Mouse (Mus musculus): Measurements from ENCODE around the gene Glis2. TPM values are rescaled to one million over a fixed set of nuclear protein-coding genes. Genes with fewer than 3 reads are reported as not detected.

The Glis2 gene
- 31.3 and 34.5 TPM in 2 replicates for polyA plus RNA-seq (2014; fragmentation: Nextera tagmentation; extraction: Ambion mirVana)

DNA sequence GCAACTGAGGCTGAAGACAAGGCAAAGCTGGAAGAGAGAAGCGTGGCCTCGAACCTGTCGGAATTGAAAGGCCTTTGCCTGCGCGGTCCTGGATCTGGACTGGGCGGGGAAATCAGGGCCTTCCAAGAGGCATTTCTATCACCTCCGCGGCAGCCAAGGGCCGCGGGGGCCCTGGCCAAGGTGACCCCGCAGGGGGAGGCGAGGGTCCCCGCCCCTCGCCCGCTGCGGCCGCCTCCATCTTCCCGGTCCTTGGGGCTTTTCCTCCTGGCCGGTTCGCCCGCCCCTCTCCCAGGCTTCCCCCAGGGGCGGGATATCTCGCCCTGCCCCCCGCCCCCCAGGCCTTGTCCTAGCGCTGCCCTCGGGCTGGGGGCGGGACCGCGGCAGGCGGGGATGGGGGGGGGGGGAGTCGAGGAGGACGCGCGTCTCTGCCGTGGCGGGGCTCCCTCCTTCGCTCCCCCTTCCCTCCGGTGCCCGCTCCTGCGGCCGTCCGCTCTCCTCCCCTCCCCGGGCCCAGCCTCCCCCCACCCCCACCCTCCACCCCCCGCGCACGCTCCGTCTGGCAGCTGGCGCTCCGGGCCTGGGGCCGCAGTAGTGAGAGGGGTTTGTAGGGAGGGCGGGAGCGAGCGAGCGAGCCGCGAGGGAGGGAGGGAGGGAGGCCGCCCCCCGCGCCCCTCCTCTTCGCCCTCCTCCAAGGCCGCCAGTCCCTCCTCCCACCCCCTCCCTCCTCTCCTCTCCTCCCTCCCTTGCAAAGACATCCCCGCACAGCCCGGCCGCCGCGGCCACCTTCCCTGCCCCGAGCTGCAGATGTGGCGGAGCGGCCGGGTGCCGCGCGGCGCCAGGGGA is at the start of gene Glis2:
TSS of gene Glis2 (plus strand) at position 743 of the 843 bp plus-strand sequence.
- H3K4me1 ChIP-seq (replicated peaks; ENCODE audit: control insufficient read depth, insufficient read depth, low read length), result peaks cover 44% of the 10 kb centered on the region
- WGBS, result under 1% methylated on average over 26 of the region's 74 CpGs
- peak within 1 kb of the TSS; percentile 93 for H3K4me2 ChIP-seq (ENCODE audit: low read depth, low read length, severe bottlenecking)
- ATAC-seq (replicated peaks; ENCODE audit: low FRiP score) (peak; percentile 89), DNase-seq (ENCODE audit: low spot score) (peak; percentile 96)
- peak within 1 kb of the TSS; percentile 94 for H3K9ac ChIP-seq (ENCODE audit: low read length)
- H3K27me3 ChIP-seq (ENCODE audit: control insufficient read depth, insufficient read depth, low read length), result no peaks in the 10 kb centered on the region
- H3K27ac ChIP-seq (ENCODE audit: low read depth, low read length), result peak within 1 kb of the TSS; percentile 95
- no peaks in the 10 kb centered on the region for H3K36me3 ChIP-seq (ENCODE audit: control insufficient read depth, insufficient read depth, low read length)
- no peaks in the 10 kb centered on the region for H3K9me3 ChIP-seq (ENCODE audit: control insufficient read depth, low read length)
- peak within 1 kb of the TSS; percentile 86 for H3K4me3 ChIP-seq (ENCODE audit: low read depth, low read length)

DNA sequence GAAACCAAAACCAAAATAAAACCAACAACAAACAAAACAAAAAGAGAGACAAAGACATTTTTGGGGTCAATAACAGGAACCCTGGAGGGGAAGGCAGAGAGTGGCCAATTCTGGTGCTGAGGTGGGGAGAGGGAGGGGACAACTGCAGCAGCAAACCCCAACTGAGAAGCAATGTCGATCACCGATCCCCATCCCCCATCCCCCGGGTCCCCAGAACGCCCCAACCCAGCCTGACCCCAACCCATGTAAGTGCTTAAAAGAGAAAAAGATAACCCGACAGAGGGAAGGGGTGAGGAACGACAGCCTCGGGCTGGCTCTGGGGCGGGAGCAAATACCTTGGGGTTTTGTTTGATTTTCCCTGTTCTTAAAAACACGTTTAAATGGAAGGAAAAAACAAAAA is 49.7 kb upstream of the Glis2 start:
- H3K36me3 ChIP-seq (ENCODE audit: control insufficient read depth, insufficient read depth, low read length), result no peaks in the 10 kb centered on the region; the same call in none of the 2 replicates
- H3K4me1 ChIP-seq (replicated peaks; ENCODE audit: control insufficient read depth, insufficient read depth, low read length), result no peaks in the 10 kb centered on the region

GRCm38 (mm10) chr16:4546838-4547237 is 47.7 kb upstream of the Glis2 start:
- DNase-seq (ENCODE audit: low spot score), result no peak
- Histone ChIP-seq H3K9me3 (ENCODE audit: control insufficient read depth, low read length) (no peaks in the 10 kb centered on the region), H3K4me1 (replicated peaks; ENCODE audit: control insufficient read depth, insufficient read depth, low read length) (no peaks in the 10 kb centered on the region), H3K9ac (ENCODE audit: low read length) (no peak overlapping the region), H3K27ac (ENCODE audit: low read depth, low read length) (no peak overlapping the region), H3K4me3 (ENCODE audit: low read depth, low read length) (no peak overlapping the region), H3K4me2 (ENCODE audit: low read depth, low read length, severe bottlenecking) (no peak overlapping the region), H3K27me3 (ENCODE audit: control insufficient read depth, insufficient read depth, low read length) (no peaks in the 10 kb centered on the region), H3K36me3 (ENCODE audit: control insufficient read depth, insufficient read depth, low read length) (no peaks in the 10 kb centered on the region; the same call in none of the 2 replicates)
- ATAC-seq (replicated peaks; ENCODE audit: low FRiP score), result no peak
- WGBS, result 94% methylated on average over 8 of the region's 8 CpGs

More for the DNA sequence above, 49.7 kb upstream of the Glis2 start:
- H3K4me2 ChIP-seq (ENCODE audit: low read depth, low read length, severe bottlenecking), result no peak overlapping the region
- H3K9me3 ChIP-seq (ENCODE audit: control insufficient read depth, low read length), result no peaks in the 10 kb centered on the region
- H3K27ac ChIP-seq (ENCODE audit: low read depth, low read length), result no peak overlapping the region
- H3K27me3 ChIP-seq (ENCODE audit: control insufficient read depth, insufficient read depth, low read length), result no peaks in the 10 kb centered on the region
- 83% methylated on average over 9 of the region's 9 CpGs for WGBS
- H3K4me3 ChIP-seq (ENCODE audit: low read depth, low read length), result no peak overlapping the region
- no peak for DNase-seq (ENCODE audit: low spot score)
- H3K9ac ChIP-seq (ENCODE audit: low read length), result no peak overlapping the region
- no peak for ATAC-seq (replicated peaks; ENCODE audit: low FRiP score)

DNA sequence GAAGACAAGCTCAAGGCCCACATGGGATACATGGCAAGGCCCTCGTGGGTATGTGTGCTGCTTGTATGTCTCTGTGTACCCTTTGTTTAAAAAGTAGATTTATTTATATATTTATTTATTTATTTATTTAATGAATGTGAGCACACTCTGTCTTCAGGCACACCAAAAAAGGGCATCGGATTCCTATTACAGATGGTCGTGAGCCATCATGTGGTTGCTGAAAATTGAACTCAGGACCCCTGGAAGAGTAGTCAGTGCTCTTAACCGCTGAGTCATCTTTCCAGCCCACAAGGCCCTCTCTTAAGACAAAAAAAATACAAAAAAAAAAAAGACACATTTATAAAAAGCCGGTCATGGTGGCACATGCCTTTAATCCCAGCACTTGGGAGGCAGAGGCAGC is 46.9 kb upstream of the Glis2 start:
- Histone ChIP-seq H3K4me3 (ENCODE audit: low read depth, low read length) (no peak overlapping the region), H3K36me3 (ENCODE audit: control insufficient read depth, insufficient read depth, low read length) (no peaks in the 10 kb centered on the region; the same call in none of the 2 replicates)
- WGBS, result 94% methylated on average over 5 of the region's 5 CpGs

GRCm38 (mm10) chr16:4548953-4549688 is 45.4 kb upstream of the Glis2 start:
- no peak overlapping the region for H3K4me3 ChIP-seq (ENCODE audit: low read depth, low read length)
- H3K9ac ChIP-seq (ENCODE audit: low read length), result no peak overlapping the region
- WGBS, result 94% methylated on average over 18 of the region's 18 CpGs
- H3K27ac ChIP-seq (ENCODE audit: low read depth, low read length), result no peak overlapping the region
- no peak overlapping the region for H3K4me2 ChIP-seq (ENCODE audit: low read depth, low read length, severe bottlenecking)
- no peaks in the 10 kb centered on the region; the same call in 1 of the 2 replicates for H3K4me1 ChIP-seq (replicated peaks; ENCODE audit: control insufficient read depth, insufficient read depth, low read length)
- no peaks in the 10 kb centered on the region; the same call in none of the 2 replicates for H3K36me3 ChIP-seq (ENCODE audit: control insufficient read depth, insufficient read depth, low read length)
- no peaks in the 10 kb centered on the region for H3K9me3 ChIP-seq (ENCODE audit: control insufficient read depth, low read length)
- no peak for ATAC-seq (replicated peaks; ENCODE audit: low FRiP score)
- no peaks in the 10 kb centered on the region for H3K27me3 ChIP-seq (ENCODE audit: control insufficient read depth, insufficient read depth, low read length)
- DNase-seq (ENCODE audit: low spot score), result peak; percentile 50

More for the DNA sequence above, 46.9 kb upstream of the Glis2 start:
- Histone ChIP-seq H3K4me1 (replicated peaks; ENCODE audit: control insufficient read depth, insufficient read depth, low read length) (no peaks in the 10 kb centered on the region), H3K27me3 (ENCODE audit: control insufficient read depth, insufficient read depth, low read length) (no peaks in the 10 kb centered on the region), H3K9ac (ENCODE audit: low read length) (no peak overlapping the region), H3K4me2 (ENCODE audit: low read depth, low read length, severe bottlenecking) (no peak overlapping the region), H3K9me3 (ENCODE audit: control insufficient read depth, low read length) (no peaks in the 10 kb centered on the region), H3K27ac (ENCODE audit: low read depth, low read length) (no peak overlapping the region)
- DNase-seq (ENCODE audit: low spot score), result no peak
- ATAC-seq (replicated peaks; ENCODE audit: low FRiP score), result no peak

GRCm38 (mm10) chr16:4551056-4551455 is 43.5 kb upstream of the Glis2 start:
- no peaks in the 10 kb centered on the region; the same call in 1 of the 2 replicates for H3K36me3 ChIP-seq (ENCODE audit: control insufficient read depth, insufficient read depth, low read length)

GRCm38 (mm10) chr16:4551885-4552284 is 42.6 kb upstream of the Glis2 start:
- no peak overlapping the region for H3K27ac ChIP-seq (ENCODE audit: low read depth, low read length)
- H3K4me3 ChIP-seq (ENCODE audit: low read depth, low read length), result no peak overlapping the region
- no peak overlapping the region for H3K4me2 ChIP-seq (ENCODE audit: low read depth, low read length, severe bottlenecking)
- DNase-seq (ENCODE audit: low spot score) (no peak), ATAC-seq (replicated peaks; ENCODE audit: low FRiP score) (no peak)
- H3K4me1 ChIP-seq (replicated peaks; ENCODE audit: control insufficient read depth, insufficient read depth, low read length), result no peaks in the 10 kb centered on the region; the same call in 1 of the 2 replicates
- no peaks in the 10 kb centered on the region for H3K9me3 ChIP-seq (ENCODE audit: control insufficient read depth, low read length)
- H3K36me3 ChIP-seq (ENCODE audit: control insufficient read depth, insufficient read depth, low read length), result no peaks in the 10 kb centered on the region; the same call in 1 of the 2 replicates
- 86% methylated on average over 12 of the region's 12 CpGs for WGBS
- H3K9ac ChIP-seq (ENCODE audit: low read length), result no peak overlapping the region; the same call in 1 of the 2 replicates
- no peaks in the 10 kb centered on the region for H3K27me3 ChIP-seq (ENCODE audit: control insufficient read depth, insufficient read depth, low read length)

More at GRCm38 (mm10) chr16:4551056-4551455, 43.5 kb upstream of the Glis2 start:
- H3K27me3 ChIP-seq (ENCODE audit: control insufficient read depth, insufficient read depth, low read length), result no peaks in the 10 kb centered on the region
- H3K9ac ChIP-seq (ENCODE audit: low read length), result no peak overlapping the region
- WGBS, result 52% methylated on average over 13 of the region's 13 CpGs
- no peaks in the 10 kb centered on the region for H3K9me3 ChIP-seq (ENCODE audit: control insufficient read depth, low read length)
- DNase-seq (ENCODE audit: low spot score) (peak; percentile 84), ATAC-seq (replicated peaks; ENCODE audit: low FRiP score) (peak; percentile 68)
- H3K4me2 ChIP-seq (ENCODE audit: low read depth, low read length, severe bottlenecking), result no peak overlapping the region
- H3K4me1 ChIP-seq (replicated peaks; ENCODE audit: control insufficient read depth, insufficient read depth, low read length), result no peaks in the 10 kb centered on the region; the same call in 1 of the 2 replicates
- no peak overlapping the region for H3K27ac ChIP-seq (ENCODE audit: low read depth, low read length)
- no peak overlapping the region for H3K4me3 ChIP-seq (ENCODE audit: low read depth, low read length)

DNA sequence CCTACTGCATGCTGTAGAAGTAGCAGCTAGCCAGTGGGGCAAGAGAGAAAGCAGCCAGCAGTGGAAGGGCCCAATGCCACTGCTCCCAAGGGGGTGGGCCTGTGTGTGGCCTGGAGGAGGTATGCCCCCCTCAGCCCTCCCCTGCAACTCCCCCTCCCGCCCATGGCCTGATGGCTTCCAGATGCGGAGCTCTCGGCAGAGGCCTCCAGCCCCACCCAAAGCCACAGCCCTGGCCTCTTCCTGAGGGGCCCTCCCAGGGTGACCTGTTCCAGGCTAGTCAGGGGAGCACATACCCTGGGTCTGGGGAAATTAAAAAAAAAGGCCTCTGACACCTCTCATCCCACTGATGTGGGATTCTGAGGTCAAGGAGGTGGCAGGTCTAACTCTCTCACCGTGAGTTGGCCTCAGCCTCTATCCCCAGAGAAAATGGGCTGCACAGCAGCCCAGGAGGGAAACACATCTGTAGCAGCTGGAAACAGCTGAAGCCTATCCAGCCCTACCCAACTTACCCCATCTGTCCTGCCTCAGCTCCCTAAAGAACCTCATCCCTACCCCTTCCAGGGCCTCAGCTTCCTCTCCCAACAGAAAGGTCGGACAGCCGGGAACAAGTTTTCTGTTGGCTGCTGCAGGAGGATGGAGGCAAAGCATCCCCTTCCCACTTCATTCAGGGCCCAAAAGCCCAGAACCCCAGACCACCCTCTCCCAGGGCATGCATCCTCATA is 41.5 kb upstream of the Glis2 start:
- peaks cover 4% of the 10 kb centered on the region; the same call in 1 of the 2 replicates for H3K4me1 ChIP-seq (replicated peaks; ENCODE audit: control insufficient read depth, insufficient read depth, low read length)
- ATAC-seq (replicated peaks; ENCODE audit: low FRiP score) (no peak), DNase-seq (ENCODE audit: low spot score) (peak; percentile 66)
- no peaks in the 10 kb centered on the region; the same call in 1 of the 2 replicates for H3K36me3 ChIP-seq (ENCODE audit: control insufficient read depth, insufficient read depth, low read length)
- no peak overlapping the region for H3K27ac ChIP-seq (ENCODE audit: low read depth, low read length)
- no peak overlapping the region for H3K9ac ChIP-seq (ENCODE audit: low read length)
- no peaks in the 10 kb centered on the region for H3K9me3 ChIP-seq (ENCODE audit: control insufficient read depth, low read length)
- 76% methylated on average over 6 of the region's 6 CpGs for WGBS
- H3K4me3 ChIP-seq (ENCODE audit: low read depth, low read length), result no peak overlapping the region
- no peak overlapping the region for H3K4me2 ChIP-seq (ENCODE audit: low read depth, low read length, severe bottlenecking)
- H3K27me3 ChIP-seq (ENCODE audit: control insufficient read depth, insufficient read depth, low read length), result no peaks in the 10 kb centered on the region

Measured in forebrain, embryonic 11.5 days (tissue).